Mouse (Mus musculus) embryonic fibroblast, embryonic 13.5 days (primary cell): ENCODE measurements at regions not wholly inside any gene's neighbourhood (a gene's known extent, or its start where the extent isn't known, plus 50 kb on each side); places are given as distances from the start of the nearest gene placed in this dataset.

Experiments
- CTCF ChIP-seq: IDR thresholded peaks from 2 replicates; pipeline ENCODE4 v1.5.1; 2011; ENCODE audit warnings: mild to moderate bottlenecking, control low read depth, low read length, moderate library complexity, borderline replicate concordance; ENCODE audit not compliant: insufficient read depth
- POLR2A ChIP-seq: IDR thresholded peaks from 2 replicates; pipeline ENCODE4 v1.6.1; 2011; ENCODE audit warnings: low read depth, mild to moderate bottlenecking, control low read depth, low read length, moderate library complexity

DNA sequence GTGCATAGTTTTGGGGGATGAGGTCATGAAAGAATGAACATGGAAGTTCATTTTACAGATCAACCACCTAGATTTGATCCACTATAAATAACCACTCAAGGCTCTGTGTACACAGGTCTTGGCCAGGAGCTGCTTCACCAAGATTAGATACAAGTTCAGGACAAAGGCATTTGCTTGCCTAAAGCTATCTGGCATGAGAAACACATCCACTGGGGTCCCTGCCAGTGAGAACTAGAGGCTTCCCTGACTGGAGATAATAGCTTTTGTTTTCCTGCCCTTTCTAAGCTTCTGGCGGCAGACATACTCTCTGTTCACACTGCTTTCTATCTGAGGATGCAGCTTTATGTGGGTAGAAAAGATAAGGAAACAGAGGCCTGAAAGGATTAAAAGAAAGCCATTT lies 240.2 kb downstream of the Cep170 start:
- no peak for TF ChIP-seq CTCF
- TF ChIP-seq POLR2A, result no peak
